Comparison of ENCODE assay signal across 8 mouse cellular contexts in the genomic region with DNA sequence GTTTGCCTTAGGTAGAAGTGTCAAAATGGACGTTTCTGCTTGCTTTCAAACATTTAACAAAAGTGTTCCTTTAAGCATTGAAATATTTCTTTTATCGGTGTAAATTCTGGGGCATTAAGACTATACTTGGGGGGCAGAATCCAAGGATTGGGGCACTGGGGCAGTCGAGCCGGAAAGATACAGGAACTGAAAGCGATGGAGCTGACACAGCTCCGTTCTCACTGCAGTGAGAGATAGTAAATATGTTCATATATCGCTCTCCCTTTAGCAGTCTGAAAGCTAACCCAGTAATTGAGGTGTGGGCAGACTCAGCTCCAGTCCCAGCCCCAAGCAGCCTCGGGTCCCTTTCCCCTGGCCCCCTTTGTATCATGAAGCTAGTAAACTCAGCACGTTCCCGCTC. TPM values are rescaled to one million over a fixed set of nuclear protein-coding genes. Genes with fewer than 3 reads are reported as not detected.
DNase-seq lines count a peak whose midpoint lies in the region; ATAC-seq lines count a peak whose summit lies in the region.

No protein-coding gene starts in this region.

- no peak overlapping the region for H3K27ac ChIP-seq in heart, embryonic 16.5 days (ENCODE audit: low read length)
- H3K27ac ChIP-seq in brown adipose tissue, adult 24 weeks (replicated peaks; ENCODE audit: low read depth, low read length): no peak overlapping the region
- H3K27ac ChIP-seq in hindbrain, embryonic 14.5 days: no peak overlapping the region
- H3K27ac ChIP-seq in midbrain, embryonic 13.5 days: no peak overlapping the region

- H3K9ac ChIP-seq in heart, embryonic 16.5 days (ENCODE audit: low read length): peak overlapping the region; percentile 72
- no peak overlapping the region for H3K9ac ChIP-seq in hindbrain, embryonic 14.5 days
- peak overlapping the region; percentile 73 for H3K9ac ChIP-seq in midbrain, embryonic 13.5 days (replicated peaks)

- no peaks in the 10 kb centered on the region for H3K9me3 ChIP-seq in heart, embryonic 16.5 days (replicated peaks; ENCODE audit: control insufficient read depth, low read length)
- H3K9me3 ChIP-seq in hindbrain, embryonic 14.5 days (ENCODE audit: control insufficient read depth, low read length): no peaks in the 10 kb centered on the region
- no peaks in the 10 kb centered on the region for H3K9me3 ChIP-seq in midbrain, embryonic 13.5 days

- no peak for ATAC-seq in heart, embryonic 16.5 days (replicated peaks; ENCODE audit: extremely low read depth, insufficient read depth, low FRiP score)
- ATAC-seq in hindbrain, embryonic 14.5 days (ENCODE audit: low FRiP score): no peak; the same call in 1 of the 2 replicates
- peak; percentile 16; the same call in 1 of the 2 replicates for ATAC-seq in midbrain, embryonic 13.5 days

- no peaks in the 10 kb centered on the region for H3K36me3 ChIP-seq in heart, embryonic 16.5 days (ENCODE audit: control insufficient read depth, insufficient read depth)
- H3K36me3 ChIP-seq in hindbrain, embryonic 14.5 days (replicated peaks; ENCODE audit: control insufficient read depth, insufficient read depth): no peaks in the 10 kb centered on the region
- H3K36me3 ChIP-seq in midbrain, embryonic 13.5 days: no peaks in the 10 kb centered on the region

- no peak for DNase-seq in heart, postnatal 4 days
- no peak for DNase-seq in hindbrain, embryonic 14.5 days (ENCODE audit: low spot score)
- no peak for DNase-seq in right cerebral cortex, adult 2 months (ENCODE audit: low spot score in 2 of 2)
- no peak for DNase-seq in right cerebral cortex, postnatal 14 days
- DNase-seq in right cerebral cortex, postnatal 10 days (ENCODE audit: low spot score in 2 of 2): no peak

- 33% methylated on average over 10 of the region's 10 CpGs for WGBS in heart, embryonic 16.5 days
- WGBS in hindbrain, embryonic 14.5 days: 38% methylated on average over 10 of the region's 10 CpGs
- WGBS in midbrain, embryonic 13.5 days: 34% methylated on average over 10 of the region's 10 CpGs

- peak overlapping the region; percentile 75 for H3K4me3 ChIP-seq in heart, embryonic 16.5 days (ENCODE audit: low read length)
- H3K4me3 ChIP-seq in brown adipose tissue, adult 24 weeks (ENCODE audit: insufficient read depth, low read depth, low read length): peak overlapping the region; percentile 64
- peak overlapping the region; percentile 56; the same call in 1 of the 2 replicates for H3K4me3 ChIP-seq in hindbrain, embryonic 14.5 days (replicated peaks; ENCODE audit: low read length)
- peak overlapping the region; percentile 62 for H3K4me3 ChIP-seq in midbrain, embryonic 13.5 days (replicated peaks)

- H3K4me2 ChIP-seq in heart, embryonic 16.5 days (ENCODE audit: low read depth, low read length): peak overlapping the region; percentile 98
- peak overlapping the region; percentile 95 for H3K4me2 ChIP-seq in hindbrain, embryonic 14.5 days (replicated peaks)
- peak overlapping the region; percentile 99 for H3K4me2 ChIP-seq in midbrain, embryonic 13.5 days (replicated peaks)

- H3K27me3 ChIP-seq in heart, embryonic 16.5 days (ENCODE audit: control insufficient read depth, insufficient read depth, low read length): peaks cover 11% of the 10 kb centered on the region
- peaks cover 23% of the 10 kb centered on the region for H3K27me3 ChIP-seq in hindbrain, embryonic 14.5 days (ENCODE audit: control insufficient read depth, insufficient read depth, low read length)
- H3K27me3 ChIP-seq in midbrain, embryonic 13.5 days: peaks cover 23% of the 10 kb centered on the region

- peaks cover 9% of the 10 kb centered on the region for H3K4me1 ChIP-seq in heart, embryonic 16.5 days (ENCODE audit: control insufficient read depth, insufficient read depth, low read length)
- no peaks in the 10 kb centered on the region; the same call in 1 of the 2 replicates for H3K4me1 ChIP-seq in brown adipose tissue, adult 24 weeks (ENCODE audit: control insufficient read depth, insufficient read depth, insufficient read length, low read length)
- H3K4me1 ChIP-seq in hindbrain, embryonic 14.5 days (replicated peaks; ENCODE audit: control insufficient read depth, insufficient read depth, low read length): peaks cover 10% of the 10 kb centered on the region
- H3K4me1 ChIP-seq in midbrain, embryonic 13.5 days (replicated peaks): peaks cover 21% of the 10 kb centered on the region

RNA-seq across cellular contexts. Expression of gene Mcub, which starts 1.0 kb away (rescaled TPM):
- 7.4 and 12.4 TPM in 2 replicates for polyA plus RNA-seq in heart, embryonic 16.5 days (2015; fragmentation: Nextera tagmentation; extraction: Ambion mirVana)
- 1 to 10 TPM; 1.1 to 1.4 TPM for total RNA-seq in heart, postnatal 4 days (2021)
- 1.1 and 3.3 TPM in 2 replicates for polyA plus RNA-seq in brown adipose tissue, adult 24 weeks (2012; ENCODE audit: insufficient read depth, insufficient read length, missing spikeins)
- 5.2 and 5.4 TPM in 2 replicates for polyA plus RNA-seq in hindbrain, embryonic 14.5 days (2014; fragmentation: Nextera tagmentation; extraction: Ambion mirVana)
- 3.9 TPM in 2 replicates for polyA plus RNA-seq in midbrain, embryonic 13.5 days (2015; fragmentation: Nextera tagmentation; extraction: Ambion mirVana)
